Mouse (Mus musculus) midbrain, embryonic 11.5 days (tissue): ENCODE data around the gene Myo1g. TPM values are rescaled to one million over a fixed set of nuclear protein-coding genes. Genes with fewer than 3 reads are reported as not detected.

Experiments
- ATAC-seq: fragments of 200-750 bp; cut with Nextera tagmentation; 2 replicates; pipeline ENCODE4 v1.8.0; 2017; ENCODE audit warnings: moderate TSS enrichment, moderate library complexity; ENCODE audit not compliant: low FRiP score
- DNase-seq: peaks from one replicate; pipeline ENCODE4 v3.0.0; 2015; ENCODE audit warnings: low spot score; ENCODE audit errors: missing footprints
- H3K27ac ChIP-seq: fragments of 300-500 bp; sonication (generic); 2 replicates; pipeline ENCODE4 v1.5.1; 2014; ENCODE audit warnings: low read depth, low read length
- H3K27me3 ChIP-seq: fragments of 300-500 bp; sonication (generic); 2 replicates; pipeline ENCODE4 v1.6.1; 2014; ENCODE audit warnings: mild to moderate bottlenecking, low read length, moderate library complexity, mixed read lengths; ENCODE audit not compliant: control insufficient read depth, insufficient read depth
- H3K36me3 ChIP-seq: fragments of 300-500 bp; sonication (generic); 2 replicates; pipeline ENCODE4 v1.6.1; 2014; ENCODE audit warnings: mild to moderate bottlenecking, low read length, moderate library complexity, mixed read lengths; ENCODE audit not compliant: control insufficient read depth, insufficient read depth
- H3K4me1 ChIP-seq: fragments of 300-500 bp; sonication (generic); 2 replicates; pipeline ENCODE4 v1.6.1; 2014; ENCODE audit warnings: low read length; ENCODE audit not compliant: control insufficient read depth, insufficient read depth
- H3K4me2 ChIP-seq: fragments of 300-500 bp; sonication (generic); 2 replicates; pipeline ENCODE4 v1.6.1; 2014; ENCODE audit warnings: mild to moderate bottlenecking, moderate library complexity
- H3K4me3 ChIP-seq: fragments of 300-500 bp; sonication (generic); 2 replicates; pipeline ENCODE4 v1.5.1; 2014; ENCODE audit warnings: low read depth, low read length
- H3K9ac ChIP-seq: fragments of 300-500 bp; sonication (generic); 2 replicates; pipeline ENCODE4 v1.6.1; 2014; ENCODE audit warnings: low read length
- H3K9me3 ChIP-seq: fragments of 300-500 bp; sonication (generic); 2 replicates; pipeline ENCODE4 v1.6.1; 2016; ENCODE audit warnings: low read length; ENCODE audit not compliant: control insufficient read depth
- WGBS: fragments of 180-500 bp; shearing (Covaris S2); extraction: QIAGEN DNeasy Blood & Tissue Kit; methylation state at CpG from one replicate; pipeline ENCODE4 v1.1.7; 2014; 5-methylcytosine and 5-hydroxymethylcytosine counted together
- polyA plus RNA-seq: library from polyadenylated mRNA; unstranded; fragments of >200 nt; fragmentation: Nextera tagmentation; extraction: Ambion mirVana; gene quantifications from 2 replicates; pipeline ENCODE4 v1.2.1, GENCODE M21; 2014

Gene Myo1g
- polyA plus RNA-seq, result 0.46 and 0.92 TPM in 2 replicates

DNA sequence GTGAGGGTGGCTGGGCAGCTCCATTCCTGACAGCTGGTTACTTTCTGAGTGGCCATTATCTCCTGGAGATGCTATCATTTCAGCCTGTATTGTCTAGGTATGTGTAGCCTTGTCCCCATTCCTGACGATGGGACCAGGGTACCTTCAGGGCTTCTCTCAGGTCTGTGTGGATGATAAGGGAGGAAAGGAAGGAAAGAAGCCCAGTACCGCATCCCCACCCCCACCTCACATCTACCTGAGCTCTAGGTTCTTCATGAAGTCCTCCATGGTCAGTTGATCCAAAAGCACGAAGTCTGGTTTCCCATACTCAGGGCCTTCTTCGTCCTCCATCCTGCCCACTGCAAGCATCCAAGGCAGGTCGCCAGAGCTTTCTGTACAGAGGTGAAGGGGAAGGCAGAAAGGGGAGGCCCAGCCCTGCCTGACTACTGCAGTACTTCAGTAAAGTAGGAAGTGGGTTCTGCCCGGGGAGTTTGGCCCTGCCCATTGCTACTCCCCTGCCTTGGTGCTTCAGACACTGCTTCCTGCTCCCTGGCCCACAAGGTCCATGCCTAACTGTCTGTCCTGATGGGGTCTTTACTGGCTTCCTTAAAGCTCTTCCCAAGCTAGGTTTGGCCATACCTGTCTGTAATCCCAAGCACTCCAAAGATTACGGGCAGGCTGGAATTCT, at the start of gene Myo1g:
Gene Myo1g, minus strand, starts transcription at position 459 of the 667 bp plus-strand sequence.
- no peak within 1 kb of the TSS for H3K27ac ChIP-seq

DNA sequence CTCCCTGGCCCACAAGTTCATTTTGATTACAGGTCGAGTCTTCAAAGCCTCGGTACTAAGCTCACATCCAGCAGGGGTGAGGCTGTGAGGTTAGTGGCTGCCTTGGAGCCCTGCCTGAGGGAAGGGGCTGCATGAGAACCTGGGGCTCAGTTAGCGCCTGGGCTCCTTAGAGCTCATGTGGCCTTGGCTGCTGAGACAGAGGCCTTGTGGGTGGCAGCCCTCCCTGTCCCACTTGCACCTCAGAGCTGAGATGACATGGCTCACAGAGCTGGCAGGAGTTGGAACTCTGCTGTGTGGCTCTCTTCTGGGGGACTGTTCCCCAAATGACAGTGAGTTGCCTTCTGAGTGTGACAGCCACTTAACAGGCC, 48.6 kb upstream of the Myo1g start:
- Histone ChIP-seq H3K4me1 (peaks cover 2% of the 10 kb centered on the region; the same call in 1 of the 2 replicates), H3K36me3 (0 out of 2 replicates have a peak, but pooled peaks cover 4% of the 10 kb centered on the region), H3K4me2 (no peak overlapping the region), H3K27ac (no peak overlapping the region), H3K9me3 (no peaks in the 10 kb centered on the region), H3K4me3 (no peak overlapping the region), H3K9ac (no peak overlapping the region), H3K27me3 (no peaks in the 10 kb centered on the region)
- WGBS, result 63% methylated on average over 3 of the region's 3 CpGs
- DNase-seq (no peak), ATAC-seq (peak; percentile 19; the same call in 1 of the 2 replicates)

More for the DNA sequence above, at the start of gene Myo1g:
- Histone ChIP-seq H3K4me1 (peaks cover 2% of the 10 kb centered on the region; the same call in 1 of the 2 replicates), H3K36me3 (peaks cover 8% of the 10 kb centered on the region), H3K4me3 (no peak within 1 kb of the TSS), H3K4me2 (no peak within 1 kb of the TSS), H3K9ac (no peak within 1 kb of the TSS), H3K9me3 (no peaks in the 10 kb centered on the region), H3K27me3 (no peaks in the 10 kb centered on the region)
- DNase-seq (no peak), ATAC-seq (no peak)
- WGBS, result 82% methylated on average over 7 of the region's 7 CpGs

DNA sequence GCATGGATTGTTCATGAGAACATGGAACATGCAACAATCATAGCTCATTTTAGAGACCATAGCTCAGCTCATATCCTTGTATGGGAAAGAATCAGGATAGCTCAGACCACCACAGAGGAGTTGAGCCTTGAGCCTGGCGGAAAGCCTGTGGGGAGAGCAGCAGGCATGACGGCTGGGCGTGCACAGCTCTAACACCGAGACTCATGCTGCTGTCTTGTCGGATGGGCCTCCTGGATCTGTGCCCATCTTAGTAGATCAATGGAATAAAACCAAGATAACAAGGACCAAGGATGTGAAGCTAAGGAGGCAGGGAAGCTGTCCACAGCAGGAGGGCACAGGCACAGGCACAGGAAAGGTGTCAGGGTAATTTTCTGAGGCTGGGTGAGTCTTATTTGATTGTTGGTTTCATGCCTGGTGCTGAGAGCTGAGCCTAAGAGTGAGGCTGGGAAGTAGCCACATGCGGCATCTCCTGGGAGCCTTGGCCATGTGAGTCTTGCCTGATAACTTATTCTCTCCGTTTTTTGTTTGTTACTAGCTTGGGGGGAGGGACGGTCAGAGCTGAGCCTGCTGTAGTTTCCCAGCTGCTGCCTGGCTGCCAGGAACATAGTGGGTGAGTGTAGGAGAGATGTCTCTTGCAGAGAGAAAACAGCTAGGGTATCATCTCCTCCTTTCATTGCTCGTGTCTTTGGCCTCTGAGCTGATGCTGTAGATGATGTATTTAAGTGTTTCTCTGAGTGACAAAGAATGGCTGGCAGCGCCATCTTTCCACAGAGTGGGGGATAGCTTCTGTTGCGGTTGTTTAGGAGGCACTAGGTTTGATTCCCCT, 48.0 kb upstream of the Myo1g start:
- no peak overlapping the region for H3K4me3 ChIP-seq
- no peak overlapping the region for H3K9ac ChIP-seq
- DNase-seq (no peak), ATAC-seq (peak; percentile 27; the same call in 1 of the 2 replicates)
- H3K4me1 ChIP-seq, result peaks cover 2% of the 10 kb centered on the region; the same call in 1 of the 2 replicates
- no peaks in the 10 kb centered on the region for H3K9me3 ChIP-seq
- no peaks in the 10 kb centered on the region for H3K27me3 ChIP-seq
- H3K36me3 ChIP-seq, result 0 out of 2 replicates have a peak, but pooled peaks cover 4% of the 10 kb centered on the region
- H3K27ac ChIP-seq, result no peak overlapping the region
- whole genome bisulfite sequencing, result 72% methylated on average over 11 of the region's 11 CpGs
- H3K4me2 ChIP-seq, result no peak overlapping the region

DNA sequence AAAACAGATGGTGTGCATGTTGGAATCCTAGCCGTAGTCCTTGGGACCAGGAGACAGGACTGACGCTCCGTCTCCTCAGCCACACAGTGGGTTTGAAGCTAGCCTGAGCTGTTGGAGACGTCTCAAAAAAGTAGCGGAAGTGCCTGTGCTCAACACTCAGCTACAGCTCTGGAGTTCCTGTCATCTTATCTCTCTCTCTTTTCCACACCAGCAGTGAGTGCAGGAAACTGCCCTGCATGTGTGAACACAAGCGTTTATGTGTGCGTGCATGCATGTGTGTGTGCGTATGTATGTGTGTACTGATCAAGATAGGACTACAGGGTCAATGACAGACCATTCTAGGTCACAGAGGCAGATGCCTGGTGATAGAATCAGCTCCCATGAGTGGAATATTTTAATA, 47.2 kb upstream of the Myo1g start:
- H3K27ac ChIP-seq, result no peak overlapping the region
- H3K9ac ChIP-seq, result no peak overlapping the region

DNA sequence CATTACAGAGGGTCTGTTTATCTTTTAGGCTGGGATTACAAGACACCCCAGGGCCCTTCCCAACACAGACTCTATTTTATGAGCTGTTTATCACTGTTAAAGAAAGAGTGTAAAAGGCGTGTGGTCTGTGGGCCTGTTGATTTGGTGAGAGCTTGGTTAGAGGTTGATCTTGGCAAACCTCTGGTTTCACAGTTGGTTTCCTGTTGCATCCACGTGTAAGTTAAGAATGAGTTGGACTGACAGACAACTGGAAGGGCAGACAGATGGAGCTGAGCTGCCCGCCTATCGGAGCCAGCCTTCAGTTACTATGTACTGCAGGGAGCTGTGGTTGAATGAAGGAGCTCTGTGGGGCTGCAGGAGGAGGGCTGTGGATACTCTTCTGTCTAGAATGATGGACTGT, 45.7 kb upstream of the Myo1g start:
- peaks cover 2% of the 10 kb centered on the region; the same call in 1 of the 2 replicates for H3K4me1 ChIP-seq
- H3K4me2 ChIP-seq, result no peak overlapping the region
- DNase-seq, result no peak
- H3K9me3 ChIP-seq, result no peaks in the 10 kb centered on the region
- H3K27ac ChIP-seq, result no peak overlapping the region
- WGBS, result 94% methylated on average over 4 of the region's 4 CpGs
- H3K36me3 ChIP-seq, result no peaks in the 10 kb centered on the region
- ATAC-seq, result no peak
- no peaks in the 10 kb centered on the region for H3K27me3 ChIP-seq
- H3K9ac ChIP-seq, result no peak overlapping the region
- no peak overlapping the region for H3K4me3 ChIP-seq

More for the DNA sequence above, 47.2 kb upstream of the Myo1g start:
- Histone ChIP-seq H3K36me3 (0 out of 2 replicates have a peak, but pooled peaks cover 2% of the 10 kb centered on the region), H3K4me3 (no peak overlapping the region), H3K4me2 (no peak overlapping the region), H3K27me3 (no peaks in the 10 kb centered on the region), H3K9me3 (no peaks in the 10 kb centered on the region), H3K4me1 (peaks cover 2% of the 10 kb centered on the region; the same call in 1 of the 2 replicates)
- no peak for DNase-seq
- 86% methylated on average over 8 of the region's 8 CpGs for WGBS
- no peak for ATAC-seq

DNA sequence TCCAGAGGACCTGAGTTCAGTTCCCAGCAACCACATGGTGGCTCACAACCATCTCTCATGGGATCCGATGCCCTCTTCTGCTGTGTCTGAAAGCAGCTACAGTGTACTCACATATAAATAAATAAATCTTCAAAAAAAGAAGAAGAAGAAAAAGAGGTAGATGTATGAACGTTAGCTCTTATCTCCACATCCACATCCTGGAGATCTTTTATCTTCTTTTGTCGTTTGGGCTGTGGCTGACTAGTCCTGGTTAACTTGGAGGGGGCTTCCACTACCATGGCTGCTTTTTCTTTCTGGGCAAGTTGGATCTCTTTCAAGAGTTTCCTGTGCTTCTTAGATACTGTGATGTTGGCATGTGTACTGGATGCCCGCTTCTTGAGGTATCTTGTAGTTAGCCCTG, 42.4 kb upstream of the Myo1g start:
- H3K9ac ChIP-seq, result no peak overlapping the region
- no peaks in the 10 kb centered on the region for H3K27me3 ChIP-seq
- H3K27ac ChIP-seq, result no peak overlapping the region
- ATAC-seq (no peak), DNase-seq (no peak)
- no peaks in the 10 kb centered on the region for H3K9me3 ChIP-seq
- H3K4me2 ChIP-seq, result no peak overlapping the region
- no peaks in the 10 kb centered on the region for H3K36me3 ChIP-seq
- no peaks in the 10 kb centered on the region; the same call in 1 of the 2 replicates for H3K4me1 ChIP-seq
- WGBS, result 93% methylated on average over 4 of the region's 4 CpGs
- H3K4me3 ChIP-seq, result no peak overlapping the region

DNA sequence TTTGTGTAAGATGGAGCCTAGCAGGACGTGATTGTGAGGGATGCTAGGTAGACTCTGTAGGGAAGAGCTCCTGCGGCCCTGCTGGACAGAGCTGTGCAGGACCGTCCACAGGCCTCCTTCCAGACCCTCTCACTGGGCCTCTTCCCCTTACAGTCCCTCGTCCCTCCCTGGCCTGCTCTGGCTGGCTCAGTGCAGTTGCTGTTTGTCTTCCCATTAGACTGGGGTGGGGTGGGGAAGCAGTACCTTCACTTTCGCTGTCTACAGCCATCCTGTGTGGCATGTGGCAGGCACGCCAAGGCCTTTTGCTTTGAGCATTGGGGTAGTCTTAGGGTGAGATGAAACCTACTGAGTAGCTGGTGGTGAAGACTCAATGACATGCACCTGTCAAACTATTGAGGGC, 41.6 kb upstream of the Myo1g start:
- H3K27ac ChIP-seq, result no peak overlapping the region

DNA sequence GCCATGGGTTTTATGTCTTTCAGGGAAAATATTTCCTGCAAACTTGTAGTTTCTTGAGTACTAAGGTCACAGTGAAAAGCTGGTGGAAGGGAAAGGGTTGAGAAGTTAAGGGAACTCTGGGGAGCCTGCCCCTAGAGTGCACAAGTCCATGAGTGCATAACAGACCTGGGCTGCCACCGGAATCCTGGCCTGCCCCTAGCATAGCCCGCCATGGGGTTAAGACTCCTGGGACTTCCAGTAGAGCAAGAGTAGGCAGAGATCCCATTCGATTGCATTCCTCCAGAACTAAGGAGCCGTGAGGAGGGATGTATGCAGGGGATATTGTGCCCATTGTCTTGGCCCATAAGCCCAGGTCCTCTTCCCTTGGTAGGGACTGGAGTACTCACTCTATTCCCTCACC, 40.7 kb upstream of the Myo1g start:
- Histone ChIP-seq H3K9me3 (no peaks in the 10 kb centered on the region), H3K4me1 (no peaks in the 10 kb centered on the region; the same call in 1 of the 2 replicates), H3K4me3 (no peak overlapping the region), H3K27me3 (no peaks in the 10 kb centered on the region), H3K9ac (no peak overlapping the region), H3K4me2 (no peak overlapping the region), H3K27ac (no peak overlapping the region), H3K36me3 (no peaks in the 10 kb centered on the region)
- DNase-seq (no peak), ATAC-seq (no peak)
- 87% methylated on average over 4 of the region's 4 CpGs for WGBS

More for the DNA sequence above, 41.6 kb upstream of the Myo1g start:
- Histone ChIP-seq H3K4me2 (no peak overlapping the region), H3K4me1 (no peaks in the 10 kb centered on the region; the same call in 1 of the 2 replicates), H3K9ac (no peak overlapping the region), H3K9me3 (no peaks in the 10 kb centered on the region), H3K4me3 (no peak overlapping the region), H3K36me3 (no peaks in the 10 kb centered on the region), H3K27me3 (no peaks in the 10 kb centered on the region)
- DNase-seq, result no peak
- ATAC-seq, result no peak
- WGBS, result 89% methylated on average over 6 of the region's 6 CpGs
